Mouse (Mus musculus) natural killer cell, adult 2 months (primary cell): ENCODE measurements around the gene Sfn.
A peak's percentile ranks its signal among the peaks of the same experiment; 100 is the strongest.
"Not testable (repeated sequence)": the region's sequence is repeated elsewhere in the genome, so short reads cannot be mapped to it uniquely, and the experiment has no call there.

Experiments used
- DNase-seq, 2 experiments: peaks; one replicate each; pipeline ENCODE4 v3.0.0; 2022; ENCODE audit warnings: low spot score in 2 of 2

Sfn gene

DNA sequence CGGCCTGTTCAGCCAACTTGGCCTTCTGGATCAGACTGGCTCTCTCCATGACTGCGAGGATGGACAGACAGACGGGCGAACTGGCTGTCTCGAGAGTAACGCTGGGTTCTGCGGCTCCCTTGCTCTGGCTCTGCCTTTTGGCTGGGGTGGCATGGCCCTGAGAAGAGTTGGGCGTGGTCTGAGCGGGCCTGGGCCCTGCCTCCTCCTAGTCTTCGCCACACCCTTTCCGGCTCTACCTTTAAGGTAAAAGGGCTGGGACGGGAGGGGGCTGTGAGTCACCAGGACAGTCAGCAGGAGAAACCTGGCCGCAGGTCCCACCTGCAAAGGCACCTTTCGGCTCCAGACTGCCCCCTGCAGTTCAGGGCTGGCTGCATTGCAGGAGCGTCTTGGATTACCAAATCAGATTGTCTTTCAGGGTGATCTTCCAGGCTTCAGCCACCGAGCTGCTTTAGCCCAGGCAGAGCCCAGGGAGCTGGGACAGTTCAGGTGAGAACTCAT, at the start of gene Sfn:
Sfn (minus strand) TSS at position 448 of the 498 bp plus-strand sequence.
- DNase-seq, result peak; percentile 33 to 74

DNA sequence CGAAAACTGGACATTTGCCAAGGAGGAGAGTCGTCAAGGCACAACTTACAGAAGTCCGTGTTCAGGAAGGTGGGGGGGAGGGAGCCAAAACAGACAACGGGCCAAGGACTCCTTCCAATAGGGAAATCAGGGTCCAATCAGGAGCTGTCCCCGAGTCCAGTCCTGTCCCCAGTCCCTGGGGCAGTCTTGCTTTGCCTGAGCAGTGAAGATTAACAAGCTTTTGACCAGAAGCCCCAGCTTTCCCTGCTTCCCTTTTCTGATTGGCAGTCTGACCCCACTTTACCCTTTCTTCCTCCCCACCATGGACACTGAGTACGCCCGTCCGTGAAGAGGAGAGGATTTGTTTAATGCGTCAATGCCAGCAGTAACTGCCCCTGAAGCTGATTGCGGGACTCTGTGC, 49.5 kb upstream of the Sfn start:
- DNase-seq, result no peak

DNA sequence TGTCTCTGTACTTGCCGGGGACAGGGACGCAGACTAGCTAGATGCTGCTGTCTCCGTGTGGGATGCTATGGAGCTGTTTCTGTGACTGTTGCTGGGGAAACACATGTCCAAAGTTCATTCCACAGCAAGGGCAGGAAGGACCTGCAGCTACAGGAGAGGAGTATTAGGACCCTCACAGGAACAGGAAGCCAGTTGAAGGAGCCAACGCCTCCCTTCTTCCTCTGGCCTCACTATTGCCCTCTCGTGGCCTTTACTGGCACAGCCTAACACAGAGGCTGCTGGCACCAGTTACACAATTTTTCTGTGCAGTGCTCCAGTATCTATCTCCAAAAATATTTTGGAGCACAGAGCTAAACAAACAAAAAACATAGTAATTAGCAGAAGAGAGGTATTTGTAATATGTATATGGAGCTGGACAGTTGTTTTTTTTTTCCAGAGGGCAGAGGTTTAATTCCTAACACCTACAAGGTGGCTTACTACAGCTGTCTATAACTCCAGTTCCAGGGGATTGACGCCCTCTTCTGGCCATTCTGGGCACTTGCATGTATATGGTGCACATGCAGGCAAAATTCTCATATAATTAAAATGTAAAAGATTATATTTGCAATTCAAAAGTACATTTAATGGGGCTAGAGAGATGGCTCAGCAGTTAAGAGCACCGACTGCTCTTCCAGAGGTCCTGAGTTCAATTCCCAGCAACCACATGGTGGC, 48.2 kb upstream of the Sfn start, which contains the start of gene Zdhhc18:
Zdhhc18 (minus strand) TSS at position 166 of the 711 bp plus-strand sequence.
- DNase-seq, result peak; percentile 83 to 86

DNA sequence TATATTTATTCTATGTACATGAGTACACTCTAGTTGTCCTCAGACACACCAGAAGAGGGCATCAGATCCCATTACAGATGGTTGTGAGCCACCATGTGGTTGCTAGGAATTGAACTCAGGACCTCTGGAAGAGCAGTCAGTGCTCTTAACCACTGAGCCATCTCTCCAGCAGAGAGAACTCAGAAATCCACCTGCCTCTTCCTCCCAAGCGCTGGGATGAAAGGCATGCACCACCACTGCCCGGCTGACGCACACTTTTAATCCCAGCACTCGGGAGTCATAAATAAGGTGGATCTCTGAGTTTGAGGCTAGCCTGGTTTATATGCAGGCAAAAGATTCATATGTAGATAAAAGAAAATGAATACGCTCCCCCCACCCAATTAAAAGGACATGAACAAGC, 47.5 kb upstream of the Sfn start:
- not testable (repeated sequence) for DNase-seq

DNA sequence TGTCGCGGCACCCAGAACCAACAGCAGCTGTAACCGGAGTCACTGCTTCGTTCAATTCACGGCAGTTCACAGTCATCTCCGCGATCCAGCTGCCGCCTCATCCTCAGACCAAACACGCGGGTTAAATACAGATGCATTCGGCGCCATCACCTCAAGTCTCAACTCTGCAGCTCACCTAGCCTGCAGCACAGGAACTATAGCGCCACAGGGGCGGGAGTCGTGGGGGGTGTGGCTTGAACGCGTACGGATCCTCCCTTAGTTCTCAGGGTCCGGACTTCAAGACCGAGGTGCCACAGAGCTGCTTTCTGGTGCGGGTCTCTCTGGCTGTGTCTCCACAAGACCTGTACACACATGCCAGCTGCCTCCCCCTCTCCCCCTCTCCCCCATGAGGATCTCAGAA, 43.7 kb upstream of the Sfn start:
- no peak for DNase-seq

DNA sequence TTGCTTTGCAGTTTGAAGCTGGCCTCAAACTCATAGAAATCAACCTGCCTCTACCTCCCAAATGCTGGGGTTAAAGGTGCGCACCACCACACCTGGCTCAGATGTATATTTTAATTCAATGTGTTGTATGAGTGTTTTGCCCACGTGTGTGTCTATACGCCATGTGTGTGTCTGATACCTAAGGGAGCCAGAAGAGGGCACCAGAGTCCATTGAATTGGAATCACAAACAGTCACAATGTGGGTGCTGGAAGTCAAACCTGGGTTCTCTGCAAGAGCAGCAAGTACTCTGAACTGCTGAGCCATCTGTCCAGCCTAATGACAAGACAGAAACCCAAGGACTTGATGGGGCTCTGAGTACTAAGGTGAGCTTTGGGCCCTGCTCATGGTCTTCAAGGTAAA, 43.2 kb upstream of the Sfn start:
- no peak for DNase-seq

DNA sequence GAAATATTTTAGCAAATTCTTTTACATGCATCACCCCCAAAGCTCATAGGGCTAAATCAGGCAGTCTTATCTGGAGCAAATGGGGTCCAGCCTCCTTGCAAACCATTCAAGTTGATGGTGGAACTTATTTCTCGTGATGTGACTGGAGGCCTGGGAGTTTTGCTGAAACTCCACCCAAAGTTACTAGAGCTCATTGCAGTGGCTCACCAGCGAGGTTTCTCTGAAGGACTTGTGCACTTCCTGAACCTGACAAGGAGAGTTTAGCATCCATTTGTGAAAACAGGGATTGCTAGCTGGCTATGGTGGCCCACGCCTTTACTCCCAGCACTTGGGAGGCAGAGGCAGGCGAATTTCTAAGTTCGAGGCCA, 32.1 kb upstream of the Sfn start:
- no peak for DNase-seq

DNA sequence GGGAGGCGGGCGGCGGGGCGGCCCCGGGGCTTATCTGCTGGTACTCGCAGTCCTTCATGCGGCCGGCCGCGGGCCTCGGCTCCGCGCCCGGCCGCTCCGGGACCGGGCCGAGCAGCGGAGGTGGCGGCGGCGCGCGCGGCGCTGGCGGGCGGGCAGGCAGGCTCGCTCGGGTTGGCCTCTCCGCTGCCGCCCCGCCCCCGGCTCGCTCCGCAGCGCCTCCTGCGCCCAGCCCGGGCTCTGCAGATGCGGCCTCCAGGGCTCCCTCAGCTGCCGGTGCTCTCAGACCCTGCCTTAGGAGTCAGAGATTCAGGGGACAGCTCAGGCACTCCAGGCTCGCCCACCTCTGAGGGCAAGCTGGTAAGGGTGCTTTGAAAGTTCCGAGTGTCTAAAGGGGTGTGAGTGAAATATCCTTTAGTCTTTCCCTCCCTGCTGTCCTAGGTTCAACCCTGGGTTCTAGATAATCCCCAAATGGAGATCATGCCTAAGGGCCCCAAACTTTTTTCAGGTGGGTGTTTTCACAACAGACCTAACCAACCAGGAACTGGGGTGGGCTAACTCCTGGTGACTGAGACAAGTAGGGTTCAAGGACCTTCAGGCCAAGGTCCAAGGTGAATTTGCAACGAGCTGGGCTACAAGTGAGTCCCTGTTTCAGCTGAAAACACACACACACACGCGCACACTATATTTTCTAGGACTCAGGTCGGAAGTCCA, 31.5 kb upstream of the Sfn start:
- peak; percentile 80 to 88 for DNase-seq

DNA sequence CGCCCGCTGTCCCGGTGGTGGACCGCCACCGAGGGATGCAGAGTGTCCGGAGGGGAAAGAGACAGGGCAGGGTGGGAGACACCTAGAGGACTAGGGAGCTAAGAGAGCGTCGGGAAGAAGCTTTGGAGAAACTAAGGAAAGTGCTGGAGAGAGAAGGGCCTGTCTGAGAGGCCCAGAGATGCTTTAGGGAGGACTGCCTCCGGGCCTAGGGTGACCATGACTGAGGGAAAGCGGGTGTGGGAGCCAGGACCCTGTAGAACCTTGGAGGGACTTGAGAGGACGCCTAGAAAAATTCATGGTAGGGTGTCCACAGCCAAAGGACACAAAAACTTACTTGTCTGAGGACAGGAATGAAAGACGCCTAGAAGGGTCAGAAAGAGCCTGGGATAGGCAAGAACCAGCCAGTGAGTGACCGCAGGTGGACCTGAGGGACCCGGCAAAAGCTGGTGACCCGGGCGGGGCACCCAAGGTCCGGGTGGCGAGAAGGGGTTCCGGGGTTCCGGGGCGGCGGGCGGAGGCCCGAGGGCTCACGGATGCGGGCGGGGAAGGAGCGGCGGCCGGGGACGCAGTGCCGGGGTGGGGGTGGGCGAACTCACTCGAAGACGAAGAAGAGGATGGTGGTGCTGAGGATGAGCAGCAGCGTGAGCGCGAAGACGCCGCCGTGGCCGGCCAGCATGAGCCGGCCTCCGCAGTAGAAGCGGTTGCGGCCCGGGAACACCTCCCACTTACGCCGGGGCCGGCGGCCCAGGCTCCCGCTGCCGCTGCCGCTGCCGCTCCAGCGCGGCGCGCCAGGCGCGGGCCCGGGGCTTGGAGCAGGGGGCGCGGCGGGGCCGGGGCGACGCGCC, 30.7 kb upstream of the Sfn start:
- DNase-seq, result peak; percentile 21 to 34

DNA sequence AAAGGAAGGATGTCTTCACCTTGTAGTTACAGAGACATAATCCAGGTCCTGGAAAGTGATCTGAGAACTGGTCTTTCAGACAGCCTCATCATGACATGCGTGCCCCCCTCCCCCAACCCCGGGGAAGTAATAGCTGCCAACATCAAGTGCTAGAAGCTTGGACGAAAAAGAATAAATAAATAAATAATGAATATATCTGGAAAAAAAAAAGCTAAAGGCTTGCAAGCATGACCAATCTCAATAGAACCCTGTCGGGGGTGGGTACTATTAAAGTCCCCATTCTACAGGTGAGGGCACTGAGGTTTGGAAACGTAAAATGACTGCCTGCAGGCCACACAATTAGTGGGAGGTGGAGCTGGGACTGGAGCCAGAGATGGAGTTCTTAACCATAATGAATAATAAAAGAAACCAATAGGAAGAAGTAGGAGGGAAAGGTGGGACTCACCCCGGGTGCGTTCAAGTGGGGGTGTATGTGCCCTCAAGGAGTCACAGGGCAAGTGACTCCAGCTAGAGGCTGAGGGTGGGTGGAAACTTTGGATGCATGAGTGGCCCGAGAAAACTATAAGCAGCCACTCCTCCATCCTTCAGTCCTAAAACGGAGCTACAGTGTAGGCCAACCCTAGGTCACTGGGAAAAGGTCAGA, 29.9 kb upstream of the Sfn start:
- DNase-seq, result peak in 1 of 2 experiments; percentile 48

DNA sequence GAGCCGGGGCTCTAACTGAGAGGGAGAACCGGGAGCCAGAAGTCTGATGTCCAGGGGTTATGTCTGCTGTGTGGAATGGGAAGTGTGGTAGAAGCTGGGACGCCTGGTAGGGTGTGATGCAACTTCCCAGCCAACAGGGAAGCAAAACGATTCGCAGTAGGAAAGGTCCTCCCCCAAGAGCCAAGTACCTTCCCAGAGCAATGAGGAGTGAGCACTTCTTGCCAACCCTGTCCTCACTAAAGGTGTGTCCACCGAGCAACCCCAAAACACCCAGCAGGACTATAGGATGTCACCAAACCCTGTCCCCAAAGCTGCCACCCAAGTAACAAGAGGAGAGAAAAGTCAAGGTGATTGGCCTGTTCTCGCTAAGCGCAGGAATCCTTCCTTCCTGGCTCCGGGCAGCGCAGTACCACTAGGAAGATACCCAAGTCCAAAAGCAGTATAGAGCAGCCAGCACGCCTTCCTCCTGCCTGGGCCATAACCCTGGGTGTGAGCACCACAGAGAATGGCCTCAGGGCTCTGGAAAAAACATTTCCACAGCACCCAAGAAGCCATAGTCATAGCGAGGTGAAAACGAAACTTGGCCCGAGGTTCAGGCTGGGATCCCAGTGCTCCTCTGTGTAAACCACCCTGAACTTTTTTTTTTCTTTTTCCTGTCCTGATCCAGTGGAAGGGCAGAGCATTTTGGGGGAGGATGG, 29.3 kb upstream of the Sfn start:
- DNase-seq, result no peak

DNA sequence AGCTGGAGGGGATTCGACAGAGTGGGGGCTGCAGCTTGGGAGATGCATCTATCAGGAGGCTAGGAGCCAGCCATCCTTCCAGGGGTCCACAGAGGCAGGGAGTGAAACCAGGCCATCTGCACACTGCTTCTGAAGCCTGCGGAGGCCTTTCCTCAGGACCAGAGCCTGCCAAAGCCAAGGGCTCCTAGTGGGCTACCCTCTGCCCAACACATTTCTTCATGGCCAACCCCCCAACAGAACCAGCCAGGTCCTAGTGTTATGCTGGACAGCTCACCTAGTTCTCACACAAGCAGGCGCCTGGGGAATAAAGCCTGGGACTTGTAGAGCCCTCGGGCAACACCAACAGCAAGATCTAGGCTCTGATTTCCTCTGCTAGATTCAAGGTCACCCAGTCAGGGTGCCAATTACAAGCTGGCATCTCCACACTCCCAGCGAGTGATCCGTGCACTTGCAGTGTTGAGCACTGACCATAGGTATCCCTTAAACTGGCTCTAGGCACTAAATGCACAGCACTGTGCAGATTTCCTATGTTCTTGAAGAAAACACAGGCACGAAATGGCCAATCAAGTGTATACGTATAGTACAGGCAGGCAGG, 28.5 kb upstream of the Sfn start:
- DNase-seq, result no peak

DNA sequence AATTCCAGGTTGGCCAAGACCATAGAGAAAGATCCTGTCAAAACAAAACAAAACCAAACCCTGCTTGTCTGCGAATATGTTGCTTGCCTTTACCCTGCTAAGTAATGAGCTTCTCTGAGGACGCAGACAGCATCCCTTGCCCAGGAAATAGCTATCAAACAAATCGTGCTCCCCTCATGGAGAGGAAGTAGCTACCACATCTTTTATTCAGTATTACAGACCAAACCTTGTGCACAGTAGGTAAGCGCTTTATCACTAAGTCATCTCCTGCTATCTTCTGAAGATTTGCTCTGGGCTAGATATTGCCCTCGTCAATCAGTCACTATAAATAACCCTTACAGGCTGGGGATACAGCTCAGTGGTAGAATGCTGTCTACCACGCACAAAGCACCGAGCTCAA, 27.2 kb upstream of the Sfn start:
- DNase-seq, result no peak

DNA sequence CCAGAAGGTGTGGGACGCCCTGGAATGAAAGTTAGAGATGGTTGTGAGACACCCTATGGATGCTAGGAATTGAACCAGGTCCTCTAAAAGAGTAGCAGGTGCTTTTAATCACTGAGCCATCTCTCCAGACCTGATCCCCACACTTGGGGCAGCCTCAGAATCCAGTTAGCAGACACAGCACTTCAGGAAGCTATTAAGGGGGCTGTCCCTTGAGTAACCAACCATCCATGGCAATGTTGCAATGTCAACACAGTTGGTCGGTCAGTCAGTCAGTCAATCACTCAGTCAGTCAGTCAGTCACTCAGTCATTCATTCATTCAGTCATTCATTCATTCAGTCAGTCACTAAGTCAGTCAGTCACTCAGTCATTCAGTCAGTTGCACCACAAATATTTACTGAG, 26.5 kb upstream of the Sfn start:
- peak in 1 of 2 experiments; percentile 19 for DNase-seq

DNA sequence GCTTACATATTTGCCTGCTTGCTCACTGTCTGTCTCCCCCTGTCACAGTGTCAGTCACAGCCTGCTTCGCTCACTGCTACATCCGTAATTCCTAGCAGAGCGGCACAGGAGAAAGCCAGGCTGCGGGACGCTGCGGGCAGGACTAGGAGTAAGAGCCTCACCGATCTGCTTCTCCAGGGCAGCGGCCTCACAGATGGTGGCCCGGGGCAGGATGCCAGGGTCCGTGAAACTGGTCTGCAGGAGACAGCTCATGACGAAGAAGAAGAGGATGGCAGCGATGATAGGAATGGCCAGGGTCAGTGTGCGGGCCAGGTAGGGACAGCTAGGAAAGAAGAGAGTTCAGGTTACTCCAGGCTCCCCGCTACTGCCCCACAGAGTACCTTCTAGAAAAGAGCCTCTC, 25.1 kb upstream of the Sfn start:
- DNase-seq, result no peak

DNA sequence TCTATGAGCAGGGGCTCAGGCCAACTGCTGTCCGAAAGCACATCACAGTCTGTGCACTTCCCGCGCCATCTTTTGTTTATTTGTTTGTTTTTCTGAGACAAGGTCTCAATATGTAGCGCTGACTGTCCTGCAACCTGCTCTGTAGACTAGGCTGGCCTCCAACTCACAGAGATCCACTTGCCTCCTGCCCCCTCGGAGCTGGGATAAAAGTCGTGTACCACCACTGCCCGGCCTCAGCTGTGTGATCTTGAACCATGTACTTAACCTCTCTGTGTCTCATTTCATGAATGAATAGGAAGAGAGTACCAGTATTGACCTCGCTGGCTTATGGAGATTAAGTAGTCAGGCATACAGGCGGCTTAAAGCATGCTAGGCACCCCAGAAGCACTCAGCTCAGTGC, 24.7 kb upstream of the Sfn start:
- DNase-seq, result no peak

DNA sequence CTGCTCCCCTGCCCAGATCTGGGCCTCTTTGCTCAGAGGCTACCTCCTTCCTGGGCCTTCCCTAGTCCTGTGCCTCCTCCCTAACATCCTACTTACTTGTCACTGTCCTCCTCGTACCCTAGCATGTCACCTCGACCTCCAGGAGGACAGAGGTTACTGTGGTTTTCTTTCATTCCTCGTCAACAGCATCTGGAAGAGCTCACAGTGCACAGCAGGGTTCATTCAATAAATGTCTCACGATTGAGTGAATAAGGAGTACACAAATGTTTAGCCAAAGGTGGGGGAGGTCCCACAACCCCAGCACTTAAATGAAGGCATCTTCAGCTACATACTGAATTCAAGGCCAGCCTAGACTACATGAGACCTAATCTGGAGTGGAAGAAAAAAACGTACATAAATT, 24.3 kb upstream of the Sfn start:
- no peak for DNase-seq

DNA sequence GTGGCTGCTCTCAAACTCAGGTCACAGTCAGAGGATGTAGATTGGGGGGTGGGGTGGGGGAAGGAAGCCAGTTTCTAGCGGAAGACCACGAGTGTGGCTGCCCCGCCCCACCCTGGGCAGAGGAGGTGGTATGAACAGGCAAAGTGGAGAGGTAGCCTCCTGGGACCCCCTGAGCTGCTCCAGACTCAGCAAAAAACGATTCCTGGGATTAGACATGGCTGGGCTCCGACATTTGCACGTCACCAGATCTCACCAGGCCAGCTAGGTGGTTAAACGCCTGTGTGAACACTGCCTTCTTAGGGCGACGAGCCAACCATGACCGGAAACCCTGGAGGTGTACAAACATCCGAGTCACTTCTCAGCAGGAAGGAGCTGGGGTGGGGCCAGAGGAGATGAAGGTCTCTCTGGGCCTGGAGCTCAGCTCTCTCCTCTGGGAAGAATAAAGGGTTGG, 23.7 kb upstream of the Sfn start:
- peak; percentile 84 to 86 for DNase-seq

DNA sequence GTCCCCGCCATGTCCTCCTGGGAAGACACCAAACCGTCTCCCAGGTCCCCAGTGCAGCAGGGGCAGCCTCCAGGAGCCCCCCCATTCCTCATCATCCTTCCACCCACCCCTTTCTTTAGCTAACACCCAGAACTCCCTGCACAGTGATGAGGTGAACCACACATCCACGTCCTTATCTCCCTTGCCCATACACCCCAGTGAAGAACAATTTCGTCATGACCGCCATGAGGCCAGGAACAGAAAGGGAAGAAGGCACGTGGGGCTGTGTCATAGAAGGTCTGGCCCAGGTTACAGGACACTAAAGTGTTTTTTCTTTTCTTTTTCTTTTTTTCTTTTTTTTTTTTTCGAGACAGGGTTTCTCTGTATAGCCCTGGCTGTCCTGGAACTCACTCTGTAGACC, 22.9 kb upstream of the Sfn start:
- DNase-seq, result peak; percentile 63 to 67

DNA sequence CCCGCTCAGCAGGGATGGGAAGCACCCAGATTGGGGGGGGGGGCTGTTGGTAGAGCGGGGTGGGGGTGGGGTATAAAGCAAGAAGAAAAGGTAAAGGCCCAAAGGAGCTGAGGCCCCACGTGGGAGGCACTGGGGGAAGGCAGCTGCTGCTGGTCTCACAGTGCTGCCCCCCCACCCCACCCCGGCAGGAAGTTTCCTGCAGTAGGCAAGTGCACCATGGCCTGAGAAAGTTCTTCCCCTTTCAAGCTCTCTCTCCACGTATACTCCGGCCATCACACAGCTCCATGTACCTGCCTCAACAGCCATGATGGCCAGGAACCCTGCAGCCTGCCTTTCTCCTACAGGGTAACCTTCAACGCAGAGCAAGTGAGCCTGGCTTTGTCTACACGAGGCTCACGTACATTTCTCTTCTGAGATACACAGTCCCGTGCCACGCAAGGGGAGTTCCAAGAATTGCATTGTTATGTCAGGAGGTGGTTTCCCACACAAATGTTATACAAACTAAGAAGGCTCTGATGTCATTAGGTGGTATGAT, 20.3 kb upstream of the Sfn start:
- peak; percentile 89 to 90 for DNase-seq
